Mouse (Mus musculus) heart, adult 9 months (tissue): ENCODE results near the gene Msh5.
"Not testable (repeated sequence)": the region's sequence is repeated elsewhere in the genome, so short reads cannot be mapped to it uniquely, and the experiment has no call there.

Experiments used
- DNase-seq, 2 experiments: peaks; one replicate each; pipeline ENCODE4 v3.0.0; 2022; ENCODE audit warnings: low spot score in 2 of 2

Msh5 gene

GRCm38 (mm10) chr17:35048932-35049440, 2.4 kb upstream of the Msh5 start:
- DNase-seq = no peak

GRCm38 (mm10) chr17:35048149-35048931, 1.8 kb upstream of the Msh5 start:
- DNase-seq = no peak

GRCm38 (mm10) chr17:35047688-35048087, 1.1 kb upstream of the Msh5 start:
- no peak for DNase-seq

- DNase-seq = no peak
Measured at GRCm38 (mm10) chr17:35045807-35046680, 501 bp downstream of the Msh5 start.

- no peak for DNase-seq
Measured at GRCm38 (mm10) chr17:35044904-35045806, 1.4 kb downstream of the Msh5 start.

GRCm38 (mm10) chr17:35043794-35044193, 2.8 kb downstream of the Msh5 start:
- no peak for DNase-seq

GRCm38 (mm10) chr17:35039121-35039873, 7.2 kb downstream of the Msh5 start:
- no peak for DNase-seq

GRCm38 (mm10) chr17:35034896-35035295, 11.6 kb downstream of the Msh5 start:
- no peak for DNase-seq

- DNase-seq = not testable (repeated sequence)
Measured at GRCm38 (mm10) chr17:35033703-35034102, 12.8 kb downstream of the Msh5 start.

GRCm38 (mm10) chr17:35032323-35032870, 14.1 kb downstream of the Msh5 start:
- DNase-seq = no peak

GRCm38 (mm10) chr17:35031880-35032279, 14.7 kb downstream of the Msh5 start:
- no peak for DNase-seq

GRCm38 (mm10) chr17:35031272-35031671, 15.3 kb downstream of the Msh5 start:
- no peak for DNase-seq

GRCm38 (mm10) chr17:35029691-35030532, 16.6 kb downstream of the Msh5 start:
- DNase-seq = no peak

GRCm38 (mm10) chr17:35028315-35028714, 18.2 kb downstream of the Msh5 start:
- DNase-seq = no peak

GRCm38 (mm10) chr17:35027277-35028068, 19.1 kb downstream of the Msh5 start, which contains the start of gene Sapcd1:
TSS of gene Sapcd1 (minus strand) at chr17:35028016.
- no peak for DNase-seq

- no peak for DNase-seq
Measured at GRCm38 (mm10) chr17:35026206-35026605, 20.3 kb downstream of the Msh5 start.

GRCm38 (mm10) chr17:35024691-35025488, 21.7 kb downstream of the Msh5 start:
- DNase-seq = no peak

- no peak for DNase-seq
Measured at GRCm38 (mm10) chr17:35024261-35024660, 22.3 kb downstream of the Msh5 start.
